Mouse (Mus musculus): ENCODE measurements at regions not wholly inside any gene's neighbourhood (a gene's known extent, or its start where the extent isn't known, plus 50 kb on each side); places are given as distances from the start of the nearest gene placed in this dataset.
A peak's percentile ranks its signal among the peaks of the same experiment; 100 is the strongest.
"Not testable (repeated sequence)": the region's sequence is repeated elsewhere in the genome, so short reads cannot be mapped to it uniquely, and the experiment has no call there.

- Histone ChIP-seq H3K27ac (no peak overlapping the region), H3K27me3 (replicated peaks) (no peaks in the 10 kb centered on the region), H3K4me3 (no peak overlapping the region), H3K9me3 (replicated peaks) (no peaks in the 10 kb centered on the region), H3K4me2 (no peak overlapping the region), H3K9ac (no peak overlapping the region), H3K36me3 (no peaks in the 10 kb centered on the region), H3K4me1 (no peaks in the 10 kb centered on the region)
- ATAC-seq = peak; percentile 63
- 27% methylated on average over 7 of the region's 7 CpGs for WGBS (ENCODE audit: insufficient replicate concordance)
Measured at GRCm38 (mm10) chr11:25057093-25057521, 979.3 kb downstream of the Bcl11a start.

GRCm38 (mm10) chr11:25057543-25057942 is 979.7 kb downstream of the Bcl11a start:
- Histone ChIP-seq H3K9me3 (replicated peaks) (no peaks in the 10 kb centered on the region), H3K4me2 (no peak overlapping the region), H3K9ac (no peak overlapping the region), H3K36me3 (no peaks in the 10 kb centered on the region), H3K4me1 (no peaks in the 10 kb centered on the region), H3K27ac (no peak overlapping the region), H3K27me3 (replicated peaks) (no peaks in the 10 kb centered on the region), H3K4me3 (no peak overlapping the region)
- WGBS (ENCODE audit: insufficient replicate concordance) = 27% methylated on average over 2 of the region's 2 CpGs
- no peak for ATAC-seq

DNA sequence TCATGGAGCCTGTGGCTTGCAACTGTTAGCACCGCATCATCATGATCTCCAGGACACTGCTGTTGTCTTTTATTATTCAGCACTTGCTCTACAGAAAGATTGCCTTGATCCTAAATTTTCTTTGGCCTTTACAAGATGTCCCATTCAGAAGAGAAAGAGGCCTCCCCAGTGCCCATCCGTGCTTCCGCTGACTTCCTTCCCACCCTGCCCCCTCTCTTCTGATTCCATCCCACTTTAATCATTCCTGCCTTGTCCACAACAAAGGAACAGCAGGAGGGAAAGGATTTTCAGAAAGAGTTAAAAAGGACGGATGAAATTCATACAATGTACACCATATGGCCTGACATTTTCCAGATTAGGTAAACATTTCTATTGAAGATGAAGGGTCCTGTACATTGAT is 985.2 kb downstream of the Bcl11a start:
- 61% methylated on average over 4 of the region's 4 CpGs for WGBS (ENCODE audit: insufficient replicate concordance)
- ATAC-seq = no peak
- no peak overlapping the region for H3K4me3 ChIP-seq
- no peak overlapping the region for H3K27ac ChIP-seq
- no peak overlapping the region for H3K9ac ChIP-seq
- no peak overlapping the region for H3K4me2 ChIP-seq
- H3K36me3 ChIP-seq = no peaks in the 10 kb centered on the region
- no peaks in the 10 kb centered on the region for H3K27me3 ChIP-seq (replicated peaks)
- H3K9me3 ChIP-seq (replicated peaks) = no peaks in the 10 kb centered on the region
- H3K4me1 ChIP-seq = no peaks in the 10 kb centered on the region

- no peaks in the 10 kb centered on the region for H3K27me3 ChIP-seq (replicated peaks)
- H3K9ac ChIP-seq = no peak overlapping the region
- H3K9me3 ChIP-seq (replicated peaks) = no peaks in the 10 kb centered on the region
- no peak overlapping the region for H3K4me2 ChIP-seq
- no peak overlapping the region for H3K4me3 ChIP-seq
- no peak for ATAC-seq
- no peak overlapping the region for H3K27ac ChIP-seq
- H3K36me3 ChIP-seq = no peaks in the 10 kb centered on the region
- H3K4me1 ChIP-seq = no peaks in the 10 kb centered on the region
- WGBS (ENCODE audit: insufficient replicate concordance) = 48% methylated on average over 2 of the region's 2 CpGs
Measured at GRCm38 (mm10) chr11:25063978-25064377, 986.1 kb downstream of the Bcl11a start.

GRCm38 (mm10) chr11:25099976-25100375 is 1022.1 kb downstream of the Bcl11a start:
- not testable (repeated sequence) for ATAC-seq; H3K9ac ChIP-seq; H3K4me1 ChIP-seq; H3K4me2 ChIP-seq; H3K9me3 ChIP-seq (replicated peaks); H3K27me3 ChIP-seq (replicated peaks); H3K4me3 ChIP-seq; H3K36me3 ChIP-seq; H3K27ac ChIP-seq
- WGBS (ENCODE audit: insufficient replicate concordance) = 74% methylated on average over 3 of the region's 3 CpGs

DNA sequence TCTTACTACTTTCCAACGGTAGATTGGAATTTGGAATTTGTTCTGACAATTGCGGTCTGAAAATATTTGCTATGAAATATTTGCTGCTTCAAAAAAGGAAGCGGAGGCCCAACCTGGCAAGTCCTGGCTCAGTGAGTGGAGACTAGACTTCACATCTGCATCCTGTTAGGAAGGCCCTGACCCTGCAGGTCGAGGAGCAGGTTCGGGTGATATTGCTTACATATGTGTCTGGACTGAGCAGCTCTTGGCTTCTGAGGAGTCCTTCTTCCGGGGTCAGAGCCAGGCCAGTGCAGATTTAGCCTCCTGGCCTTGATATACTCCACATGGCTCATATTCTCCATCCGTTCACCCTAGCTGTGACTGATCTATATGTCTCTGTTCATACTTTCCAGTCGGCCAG is 1026.6 kb downstream of the Bcl11a start:
- Histone ChIP-seq H3K4me3 (no peak overlapping the region), H3K4me1 (no peaks in the 10 kb centered on the region), H3K9me3 (replicated peaks) (no peaks in the 10 kb centered on the region), H3K36me3 (no peaks in the 10 kb centered on the region), H3K9ac (no peak overlapping the region), H3K4me2 (no peak overlapping the region), H3K27me3 (replicated peaks) (no peaks in the 10 kb centered on the region), H3K27ac (no peak overlapping the region)
- WGBS (ENCODE audit: insufficient replicate concordance) = 53% methylated on average over 8 of the region's 8 CpGs
- ATAC-seq = no peak

- WGBS (ENCODE audit: insufficient replicate concordance) = 47% methylated on average over 2 of the region's 2 CpGs
- Histone ChIP-seq H3K9ac (no peak overlapping the region), H3K27me3 (replicated peaks) (no peaks in the 10 kb centered on the region), H3K4me2 (no peak overlapping the region), H3K4me3 (no peak overlapping the region), H3K27ac (no peak overlapping the region), H3K36me3 (no peaks in the 10 kb centered on the region), H3K4me1 (no peaks in the 10 kb centered on the region), H3K9me3 (replicated peaks) (no peaks in the 10 kb centered on the region)
- no peak for ATAC-seq
Measured at GRCm38 (mm10) chr11:25124458-25124857, 1046.6 kb downstream of the Bcl11a start.

DNA sequence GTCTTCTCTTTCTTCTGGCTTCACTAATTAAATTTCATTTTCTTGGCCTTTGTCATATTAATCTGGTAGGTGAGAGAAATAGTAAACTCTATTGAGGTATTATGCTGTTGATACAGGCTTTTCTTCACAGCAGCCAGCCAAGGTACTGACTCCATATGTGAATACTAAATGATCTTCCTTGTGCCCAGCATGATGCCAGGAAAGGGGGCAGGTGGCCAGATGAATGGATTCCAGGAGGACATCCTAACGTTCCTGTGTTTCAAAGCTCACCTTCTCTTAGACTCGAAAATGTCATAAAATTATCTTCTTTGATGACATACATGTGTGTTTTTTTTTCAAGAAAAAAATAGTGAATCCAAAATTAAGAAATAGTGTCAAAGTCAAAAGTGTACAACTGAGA is 1064.4 kb downstream of the Bcl11a start:
- Histone ChIP-seq H3K9ac (no peak overlapping the region), H3K27me3 (replicated peaks) (no peaks in the 10 kb centered on the region), H3K4me1 (no peaks in the 10 kb centered on the region), H3K27ac (no peak overlapping the region), H3K4me2 (no peak overlapping the region), H3K36me3 (no peaks in the 10 kb centered on the region), H3K9me3 (replicated peaks) (no peaks in the 10 kb centered on the region), H3K4me3 (no peak overlapping the region)
- ATAC-seq = no peak
- 51% methylated on average over 2 of the region's 2 CpGs for WGBS (ENCODE audit: insufficient replicate concordance)

DNA sequence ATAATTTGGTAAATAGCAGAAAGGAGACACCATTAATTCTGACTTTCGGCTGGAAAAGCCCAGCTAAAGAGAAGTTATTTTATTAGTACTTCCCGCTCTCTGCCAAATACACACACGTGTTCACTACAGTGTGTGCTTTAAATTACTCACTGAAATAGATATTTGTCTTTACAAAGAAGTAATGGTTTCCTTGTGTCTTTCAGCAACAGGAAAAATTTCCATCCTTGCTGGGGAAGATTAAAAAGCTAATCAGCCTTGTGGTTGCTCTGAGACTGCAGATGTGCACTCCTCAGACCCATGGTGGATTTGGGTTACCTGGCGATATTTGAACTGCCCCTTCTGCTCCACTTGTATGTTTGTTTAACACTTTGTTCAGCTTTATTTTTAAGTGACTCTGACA is 1065.0 kb downstream of the Bcl11a start:
- H3K27me3 ChIP-seq (replicated peaks) = no peaks in the 10 kb centered on the region
- no peak overlapping the region for H3K4me2 ChIP-seq
- H3K4me3 ChIP-seq = no peak overlapping the region
- H3K27ac ChIP-seq = no peak overlapping the region
- H3K9me3 ChIP-seq (replicated peaks) = no peaks in the 10 kb centered on the region
- ATAC-seq = no peak
- WGBS (ENCODE audit: insufficient replicate concordance) = 61% methylated on average over 4 of the region's 4 CpGs
- H3K9ac ChIP-seq = no peak overlapping the region
- H3K36me3 ChIP-seq = no peaks in the 10 kb centered on the region
- H3K4me1 ChIP-seq = no peaks in the 10 kb centered on the region

DNA sequence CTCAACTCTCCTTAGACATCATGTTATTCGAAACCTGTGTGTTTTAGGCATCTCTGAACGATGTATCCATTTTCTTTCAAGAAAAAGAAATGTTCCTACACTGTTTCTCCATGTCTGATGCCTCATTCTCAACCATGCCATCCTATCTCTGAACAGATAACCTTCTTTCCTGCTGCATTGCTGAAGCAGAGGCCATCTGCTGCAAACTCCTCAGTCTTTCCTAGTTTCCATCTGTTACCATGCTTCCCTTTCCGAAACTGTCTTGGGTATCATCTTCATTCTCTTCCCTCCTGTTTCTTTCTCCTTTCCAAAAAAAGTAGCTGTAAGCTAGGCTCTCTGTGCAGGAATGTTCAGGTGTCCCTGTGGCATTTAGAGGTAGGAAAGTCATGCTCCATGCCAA is 1063.3 kb downstream of the 5730522E02Rik start:
- Histone ChIP-seq H3K4me2 (no peak overlapping the region), H3K4me3 (no peak overlapping the region), H3K27me3 (replicated peaks) (no peaks in the 10 kb centered on the region), H3K4me1 (no peaks in the 10 kb centered on the region), H3K27ac (no peak overlapping the region), H3K9me3 (replicated peaks) (no peaks in the 10 kb centered on the region), H3K9ac (no peak overlapping the region), H3K36me3 (no peaks in the 10 kb centered on the region)
- 49% methylated on average over 3 of the region's 3 CpGs for WGBS (ENCODE audit: insufficient replicate concordance)
- ATAC-seq = no peak

- H3K27me3 ChIP-seq (replicated peaks) = no peaks in the 10 kb centered on the region
- no peak overlapping the region for H3K27ac ChIP-seq
- H3K9ac ChIP-seq = no peak overlapping the region
- no peaks in the 10 kb centered on the region for H3K9me3 ChIP-seq (replicated peaks)
- H3K4me1 ChIP-seq = no peaks in the 10 kb centered on the region
- no peaks in the 10 kb centered on the region for H3K36me3 ChIP-seq
- H3K4me3 ChIP-seq = no peak overlapping the region
- no peak for ATAC-seq
- 37% methylated on average over 5 of the region's 5 CpGs for WGBS (ENCODE audit: insufficient replicate concordance)
- H3K4me2 ChIP-seq = no peak overlapping the region
Measured at GRCm38 (mm10) chr11:25156705-25157104, 1053.9 kb downstream of the 5730522E02Rik start.

DNA sequence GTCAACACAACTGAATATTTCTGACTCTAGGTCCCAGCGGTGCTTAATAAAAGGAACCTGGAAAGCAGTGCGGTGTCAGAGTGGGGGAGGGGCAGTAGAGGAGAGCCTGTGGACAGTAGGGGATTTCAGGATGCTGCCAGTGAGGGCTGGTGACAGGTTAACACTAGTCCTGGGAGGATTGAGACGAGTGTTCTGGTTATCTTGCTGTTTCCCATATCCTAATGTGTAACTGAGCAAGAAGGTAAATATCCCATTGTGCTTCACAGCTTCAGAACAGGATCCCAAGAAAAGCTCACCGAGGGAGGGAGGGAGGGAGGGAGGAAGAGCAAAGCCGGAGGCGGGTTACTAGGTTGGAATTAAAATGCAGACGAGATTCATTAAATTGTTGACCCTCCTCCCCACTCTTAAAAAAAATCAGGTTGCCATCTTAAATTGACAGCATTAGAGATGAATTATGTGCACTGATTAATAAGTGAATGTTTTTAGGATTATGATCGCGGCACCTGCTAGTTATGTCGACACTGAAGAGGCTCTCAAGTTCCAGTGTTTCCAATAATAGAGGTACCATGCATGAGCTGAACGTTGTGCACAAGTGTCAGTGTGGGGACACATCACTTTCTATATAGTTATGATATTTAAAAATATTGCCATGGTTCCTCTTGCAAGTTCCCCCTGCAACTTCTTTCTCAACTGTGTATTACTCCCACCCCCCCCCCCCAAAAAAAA is 1053.3 kb downstream of the 5730522E02Rik start:
- no peak for ATAC-seq
- no peak overlapping the region for H3K27ac ChIP-seq
- H3K4me3 ChIP-seq = no peak overlapping the region
- H3K4me1 ChIP-seq = no peaks in the 10 kb centered on the region
- no peak overlapping the region for H3K9ac ChIP-seq
- H3K36me3 ChIP-seq = no peaks in the 10 kb centered on the region
- no peaks in the 10 kb centered on the region for H3K27me3 ChIP-seq (replicated peaks)
- no peak overlapping the region for H3K4me2 ChIP-seq
- 32% methylated on average over 11 of the region's 11 CpGs for WGBS (ENCODE audit: insufficient replicate concordance)
- H3K9me3 ChIP-seq (replicated peaks) = no peaks in the 10 kb centered on the region

- 52% methylated on average over 3 of the region's 3 CpGs for WGBS (ENCODE audit: insufficient replicate concordance)
- no peak overlapping the region for H3K4me3 ChIP-seq
- no peaks in the 10 kb centered on the region for H3K4me1 ChIP-seq
Measured at GRCm38 (mm10) chr11:25157861-25158245, 1052.7 kb downstream of the 5730522E02Rik start.

More at GRCm38 (mm10) chr11:25157861-25158245, 1052.7 kb downstream of the 5730522E02Rik start:
- Histone ChIP-seq H3K27ac (no peak overlapping the region), H3K9me3 (replicated peaks) (no peaks in the 10 kb centered on the region), H3K27me3 (replicated peaks) (no peaks in the 10 kb centered on the region), H3K9ac (no peak overlapping the region), H3K36me3 (no peaks in the 10 kb centered on the region), H3K4me2 (no peak overlapping the region)
- ATAC-seq = no peak
